Mouse (Mus musculus): ENCODE measurements around the gene Lrpap1. TPM values are rescaled to one million over a fixed set of nuclear protein-coding genes. Genes with fewer than 3 reads are reported as not detected.

The Lrpap1 gene
- polyA plus RNA-seq, 1 experiment from 2014 or later, result 109 TPM

GRCm38 (mm10) chr5:35079101-35079500 lies 26.5 kb downstream of the Lrpap1 start:
- no peak for ATAC-seq (ENCODE audit: insufficient number of reproducible peaks, insufficient read depth, low FRiP score, low TSS enrichment, low read depth)
- peak overlapping the region; percentile 32; the same call in 1 of the 2 replicates for H3K9ac ChIP-seq
- peaks cover 28% of the 10 kb centered on the region for H3K27me3 ChIP-seq

GRCm38 (mm10) chr5:35076369-35076768 lies 29.2 kb downstream of the Lrpap1 start:
- 96% methylated on average over 1 of the region's 1 CpGs for WGBS

More at GRCm38 (mm10) chr5:35079101-35079500, 26.5 kb downstream of the Lrpap1 start:
- peak overlapping the region; percentile 1; the same call in 1 of the 2 replicates for H3K4me2 ChIP-seq
- H3K4me1 ChIP-seq, result peaks cover 9% of the 10 kb centered on the region
- H3K9me3 ChIP-seq, result no peaks in the 10 kb centered on the region
- H3K36me3 ChIP-seq, result no peaks in the 10 kb centered on the region
- H3K27ac ChIP-seq, result no peak overlapping the region
- WGBS, result 28% methylated on average over 18 of the region's 18 CpGs
- H3K4me3 ChIP-seq, result no peak overlapping the region

DNA sequence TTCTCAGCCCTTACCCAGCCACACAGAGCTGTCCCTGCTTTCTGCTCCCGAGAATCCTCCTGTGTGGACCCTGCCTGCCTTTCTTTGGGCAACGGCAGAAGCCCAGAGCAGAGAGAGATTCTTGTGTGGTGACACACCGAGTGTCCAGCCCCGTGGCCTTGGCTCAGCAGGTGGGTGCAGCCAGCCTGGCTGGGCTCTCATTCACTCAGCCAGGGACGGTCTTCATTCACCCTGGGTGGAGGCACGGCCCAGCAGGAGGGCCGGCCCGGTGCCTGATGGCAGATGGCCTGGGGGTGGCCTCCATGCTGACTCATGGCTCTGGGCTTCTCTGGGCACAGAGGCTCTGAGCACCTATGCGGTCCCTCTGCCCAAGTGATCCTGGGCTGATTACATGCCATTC lies 31.6 kb downstream of the Lrpap1 start:
- Histone ChIP-seq H3K4me2 (no peak overlapping the region), H3K9me3 (no peaks in the 10 kb centered on the region), H3K4me1 (0 out of 2 replicates have a peak, but pooled peaks cover under 1% of the 10 kb centered on the region), H3K27me3 (peaks cover 11% of the 10 kb centered on the region), H3K9ac (no peak overlapping the region), H3K4me3 (no peak overlapping the region), H3K27ac (no peak overlapping the region), H3K36me3 (no peaks in the 10 kb centered on the region)
- WGBS, result 78% methylated on average over 9 of the region's 9 CpGs
- ATAC-seq (ENCODE audit: insufficient number of reproducible peaks, insufficient read depth, low FRiP score, low TSS enrichment, low read depth), result no peak

More at GRCm38 (mm10) chr5:35076369-35076768, 29.2 kb downstream of the Lrpap1 start:
- Histone ChIP-seq H3K4me1 (peaks cover 9% of the 10 kb centered on the region), H3K4me2 (no peak overlapping the region), H3K36me3 (no peaks in the 10 kb centered on the region), H3K27me3 (peaks cover 28% of the 10 kb centered on the region), H3K4me3 (no peak overlapping the region), H3K9ac (no peak overlapping the region), H3K27ac (no peak overlapping the region), H3K9me3 (no peaks in the 10 kb centered on the region)
- ATAC-seq (ENCODE audit: insufficient number of reproducible peaks, insufficient read depth, low FRiP score, low TSS enrichment, low read depth), result no peak

DNA sequence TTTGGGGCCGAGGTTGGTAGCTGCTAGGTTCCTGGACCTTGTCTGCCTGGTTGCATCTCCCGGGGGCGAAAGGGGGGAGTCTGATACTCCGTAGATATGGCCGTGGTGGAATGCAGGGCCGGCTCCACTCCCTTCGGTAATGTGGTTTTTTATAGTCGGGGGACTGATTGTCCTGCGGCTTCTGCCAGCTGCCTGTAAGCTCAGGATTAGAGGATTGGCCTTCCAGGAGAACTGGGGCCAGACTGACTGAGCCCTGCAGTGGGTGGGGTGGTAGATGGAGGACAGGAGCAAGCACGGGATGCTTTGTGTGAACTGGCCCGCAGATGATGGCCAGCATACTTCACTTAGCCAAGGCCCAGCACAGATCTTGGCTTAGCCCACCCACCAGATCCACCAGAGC lies 32.3 kb downstream of the Lrpap1 start:
- Histone ChIP-seq H3K4me2 (no peak overlapping the region), H3K4me3 (no peak overlapping the region), H3K36me3 (no peaks in the 10 kb centered on the region), H3K27ac (no peak overlapping the region), H3K9ac (no peak overlapping the region), H3K4me1 (no peaks in the 10 kb centered on the region), H3K27me3 (peaks cover 4% of the 10 kb centered on the region), H3K9me3 (no peaks in the 10 kb centered on the region)
- 77% methylated on average over 11 of the region's 11 CpGs for WGBS
- no peak for ATAC-seq (ENCODE audit: insufficient number of reproducible peaks, insufficient read depth, low FRiP score, low TSS enrichment, low read depth)

GRCm38 (mm10) chr5:35071855-35072254 lies 33.7 kb downstream of the Lrpap1 start:
- no peak for ATAC-seq (ENCODE audit: insufficient number of reproducible peaks, insufficient read depth, low FRiP score, low TSS enrichment, low read depth)
- Histone ChIP-seq H3K4me2 (no peak overlapping the region), H3K36me3 (no peaks in the 10 kb centered on the region), H3K9ac (no peak overlapping the region), H3K4me3 (no peak overlapping the region), H3K27ac (no peak overlapping the region), H3K9me3 (no peaks in the 10 kb centered on the region), H3K4me1 (no peaks in the 10 kb centered on the region), H3K27me3 (no peaks in the 10 kb centered on the region)
- WGBS, result 94% methylated on average over 6 of the region's 6 CpGs

DNA sequence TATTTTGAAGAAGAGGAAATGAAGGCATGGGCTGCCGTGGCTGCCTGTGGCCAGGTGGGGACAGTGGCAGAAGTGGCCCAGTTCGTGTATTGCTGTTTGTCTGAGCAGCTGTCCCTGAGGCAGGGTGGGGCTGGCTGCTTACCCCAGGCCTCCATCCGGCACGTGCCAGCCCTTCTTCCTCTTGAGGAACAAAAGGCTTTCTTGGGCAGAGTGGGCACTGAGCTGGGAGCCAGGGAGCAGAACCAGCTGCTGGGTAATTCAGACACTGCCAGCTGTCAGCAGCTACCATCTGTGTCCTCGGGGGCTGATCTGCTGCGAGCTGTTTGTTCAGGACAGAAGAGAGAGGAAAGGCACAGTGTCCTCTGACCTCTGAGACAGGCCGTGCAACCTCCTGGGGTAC lies 34.6 kb downstream of the Lrpap1 start:
- Histone ChIP-seq H3K27ac (no peak overlapping the region), H3K27me3 (no peaks in the 10 kb centered on the region), H3K4me1 (no peaks in the 10 kb centered on the region), H3K9ac (no peak overlapping the region), H3K36me3 (no peaks in the 10 kb centered on the region), H3K4me2 (no peak overlapping the region), H3K4me3 (no peak overlapping the region), H3K9me3 (no peaks in the 10 kb centered on the region)
- WGBS, result 56% methylated on average over 7 of the region's 7 CpGs
- ATAC-seq (ENCODE audit: insufficient number of reproducible peaks, insufficient read depth, low FRiP score, low TSS enrichment, low read depth), result no peak

DNA sequence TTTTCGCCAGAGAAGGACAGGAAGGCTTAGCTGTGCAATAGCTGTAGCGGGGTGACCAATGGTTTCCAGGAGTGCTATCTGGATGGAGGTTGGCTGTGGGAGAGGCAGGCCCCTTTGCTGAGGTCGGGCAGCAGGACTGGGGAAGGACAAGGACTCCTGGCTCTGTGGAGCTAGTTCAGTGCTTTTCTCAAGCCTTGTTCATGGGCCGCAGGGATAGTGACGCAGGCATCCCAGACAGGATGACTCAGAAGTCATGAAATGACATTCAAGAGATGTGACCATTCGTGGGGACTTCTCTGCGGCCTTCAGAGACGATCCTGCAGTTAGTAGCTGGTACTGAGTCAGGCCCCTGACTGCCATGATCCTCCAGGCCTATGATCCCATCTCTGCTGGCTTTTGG lies 35.3 kb downstream of the Lrpap1 start:
- no peak for ATAC-seq (ENCODE audit: insufficient number of reproducible peaks, insufficient read depth, low FRiP score, low TSS enrichment, low read depth)
- Histone ChIP-seq H3K36me3 (no peaks in the 10 kb centered on the region), H3K27me3 (no peaks in the 10 kb centered on the region), H3K4me3 (no peak overlapping the region), H3K4me1 (no peaks in the 10 kb centered on the region), H3K9ac (no peak overlapping the region), H3K9me3 (no peaks in the 10 kb centered on the region), H3K27ac (no peak overlapping the region), H3K4me2 (no peak overlapping the region)
- 87% methylated on average over 8 of the region's 8 CpGs for WGBS

- Histone ChIP-seq H3K36me3 (no peaks in the 10 kb centered on the region), H3K9ac (no peak overlapping the region), H3K27ac (no peak overlapping the region), H3K27me3 (no peaks in the 10 kb centered on the region), H3K4me3 (no peak overlapping the region), H3K4me2 (no peak overlapping the region), H3K9me3 (no peaks in the 10 kb centered on the region), H3K4me1 (no peaks in the 10 kb centered on the region)
- no peak for ATAC-seq (ENCODE audit: insufficient number of reproducible peaks, insufficient read depth, low FRiP score, low TSS enrichment, low read depth)
- 77% methylated on average over 2 of the region's 2 CpGs for WGBS
Observed at GRCm38 (mm10) chr5:35069841-35070240, 35.7 kb downstream of the Lrpap1 start.

DNA sequence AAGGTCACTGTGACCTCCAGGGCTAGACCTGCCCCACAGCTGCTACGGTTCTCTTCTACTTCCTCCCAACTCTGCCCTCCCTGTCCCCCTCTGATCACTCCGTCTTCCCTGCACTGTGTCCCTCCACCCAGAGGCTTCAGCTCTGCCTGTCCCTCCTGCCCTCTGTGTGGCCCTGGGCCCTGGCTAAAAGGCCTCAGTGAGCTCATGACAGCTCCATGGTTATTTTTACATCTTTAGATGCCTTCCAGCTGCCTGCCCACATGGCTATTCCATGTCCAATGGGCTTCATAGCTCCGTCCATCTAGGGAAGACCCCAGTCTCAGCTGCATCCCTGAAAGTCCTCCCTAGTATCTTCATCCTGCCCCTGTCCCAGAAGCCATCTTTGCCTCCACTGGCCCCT lies 45.5 kb downstream of the Lrpap1 start:
- H3K27ac ChIP-seq, result no peak overlapping the region
- H3K27me3 ChIP-seq, result peaks cover 49% of the 10 kb centered on the region
- peaks cover 10% of the 10 kb centered on the region for H3K4me1 ChIP-seq
- no peak overlapping the region for H3K4me2 ChIP-seq
- no peaks in the 10 kb centered on the region for H3K36me3 ChIP-seq
- 72% methylated on average over 3 of the region's 3 CpGs for WGBS
- ATAC-seq (ENCODE audit: insufficient number of reproducible peaks, insufficient read depth, low FRiP score, low TSS enrichment, low read depth), result no peak
- no peaks in the 10 kb centered on the region for H3K9me3 ChIP-seq
- H3K4me3 ChIP-seq, result no peak overlapping the region
- no peak overlapping the region for H3K9ac ChIP-seq

- Histone ChIP-seq H3K27me3 (peaks cover 57% of the 10 kb centered on the region), H3K9ac (no peak overlapping the region), H3K4me3 (no peak overlapping the region), H3K4me1 (peaks cover 10% of the 10 kb centered on the region), H3K9me3 (no peaks in the 10 kb centered on the region), H3K27ac (no peak overlapping the region), H3K4me2 (no peak overlapping the region), H3K36me3 (no peaks in the 10 kb centered on the region)
- WGBS, result 82% methylated on average over 1 of the region's 1 CpGs
- no peak for ATAC-seq (ENCODE audit: insufficient number of reproducible peaks, insufficient read depth, low FRiP score, low TSS enrichment, low read depth)
Observed at GRCm38 (mm10) chr5:35058216-35058615, 47.4 kb downstream of the Lrpap1 start.

- H3K9me3 ChIP-seq, result no peaks in the 10 kb centered on the region
- peak overlapping the region; percentile 99 for H3K4me2 ChIP-seq
- H3K27ac ChIP-seq, result no peak overlapping the region
- H3K36me3 ChIP-seq, result no peaks in the 10 kb centered on the region
- H3K9ac ChIP-seq, result no peak overlapping the region
- 9% methylated on average over 4 of the region's 4 CpGs for WGBS
- H3K4me1 ChIP-seq, result peaks cover 10% of the 10 kb centered on the region
- no peak for ATAC-seq (ENCODE audit: insufficient number of reproducible peaks, insufficient read depth, low FRiP score, low TSS enrichment, low read depth)
- H3K27me3 ChIP-seq, result peaks cover 57% of the 10 kb centered on the region
- peak overlapping the region; percentile 61 for H3K4me3 ChIP-seq
Observed at GRCm38 (mm10) chr5:35057582-35057981, 48.0 kb downstream of the Lrpap1 start.

DNA sequence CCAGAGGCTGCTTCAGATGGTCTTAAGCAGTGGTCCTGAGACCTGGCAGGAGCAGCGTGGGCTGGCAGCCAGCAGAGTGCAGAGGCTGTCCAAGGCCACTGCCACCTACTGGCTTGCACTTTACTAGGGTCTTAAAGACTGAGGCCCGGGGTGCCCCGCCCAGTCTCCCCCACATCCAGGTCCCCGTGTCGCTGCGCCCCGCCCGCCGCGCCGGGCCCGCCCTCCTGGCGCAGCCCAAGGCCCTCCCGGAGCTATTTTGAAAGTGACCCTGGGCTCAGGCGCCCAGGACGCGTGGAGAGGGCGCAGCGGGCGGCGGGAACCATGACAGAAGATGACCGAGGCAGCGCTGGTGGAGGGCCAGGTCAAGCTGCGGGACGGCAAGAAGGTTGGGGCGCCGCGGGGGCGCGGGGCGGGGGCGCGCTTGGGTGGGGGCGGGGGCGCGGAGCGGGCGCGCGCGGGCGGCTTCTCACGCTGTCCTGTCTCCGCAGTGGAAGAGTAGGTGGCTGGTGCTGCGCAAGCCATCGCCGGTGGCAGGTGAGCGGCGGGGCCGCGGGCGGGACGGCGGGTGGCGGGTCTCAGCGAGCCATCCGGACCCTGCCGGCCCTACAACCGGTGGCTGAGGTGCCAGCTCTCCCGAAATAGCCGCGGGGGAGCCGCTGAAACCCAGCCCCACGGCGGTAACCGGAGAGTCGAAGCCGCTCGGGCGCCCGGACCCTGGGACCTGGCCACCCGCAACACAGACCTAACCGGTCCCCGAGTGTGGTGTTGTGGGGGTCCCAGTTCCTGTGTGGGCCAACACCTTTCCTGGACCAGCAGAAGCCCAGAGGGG lies 48.7 kb downstream of the Lrpap1 start, which contains the start of gene Dok7:
Gene Dok7 (plus strand): TSS at position 163 of the 829 bp plus-strand sequence.
- ATAC-seq (ENCODE audit: insufficient number of reproducible peaks, insufficient read depth, low FRiP score, low TSS enrichment, low read depth), result peak; percentile 65; the same call in 1 of the 2 replicates
- peak within 1 kb of the TSS; percentile 61 for H3K4me3 ChIP-seq
- peaks cover 10% of the 10 kb centered on the region for H3K4me1 ChIP-seq
- H3K27me3 ChIP-seq, result peaks cover 57% of the 10 kb centered on the region
- no peaks in the 10 kb centered on the region for H3K36me3 ChIP-seq
- under 1% methylated on average over 51 of the region's 74 CpGs for WGBS
- H3K9ac ChIP-seq, result peak within 1 kb of the TSS; percentile 74
- peak within 1 kb of the TSS; percentile 99 for H3K4me2 ChIP-seq
- no peak within 1 kb of the TSS for H3K27ac ChIP-seq
- no peaks in the 10 kb centered on the region for H3K9me3 ChIP-seq

Measured in embryonic facial prominence, embryonic 13.5 days (tissue).